Mouse (Mus musculus) limb, embryonic 10.5 days (tissue): Measurements from ENCODE around the gene Slc31a1. TPM values are rescaled to one million over a fixed set of nuclear protein-coding genes. Genes with fewer than 3 reads are reported as not detected.

Source experiments
- DNase-seq: peaks from one replicate; pipeline ENCODE4 v3.0.0-alpha.2; 2017; ENCODE audit warnings: low spot score
- H3K27ac ChIP-seq: fragments of 300-500 bp; sonication (generic); 2 replicates; pipeline ENCODE4 v1.5.1; 2016; ENCODE audit warnings: mild to moderate bottlenecking
- H3K27me3 ChIP-seq: fragments of 300-500 bp; sonication (generic); 2 replicates; pipeline ENCODE4 v1.6.1; 2016; ENCODE audit warnings: low read depth, mild to moderate bottlenecking; ENCODE audit not compliant: poor library complexity, severe bottlenecking
- H3K36me3 ChIP-seq: fragments of 300-500 bp; sonication (generic); 2 replicates; pipeline ENCODE4 v1.6.1; 2016; ENCODE audit warnings: mild to moderate bottlenecking, moderate library complexity
- H3K4me1 ChIP-seq: fragments of 300-500 bp; sonication (generic); 2 replicates; pipeline ENCODE4 v1.6.1; 2016
- H3K4me3 ChIP-seq: fragments of 300-500 bp; sonication (generic); 2 replicates; pipeline ENCODE4 v1.5.1; 2016; ENCODE audit warnings: mild to moderate bottlenecking, moderate library complexity
- H3K9me3 ChIP-seq: fragments of 300-500 bp; sonication (generic); replicated peaks from 2 replicates; pipeline ENCODE4 v1.6.1; 2016; ENCODE audit warnings: mild to moderate bottlenecking
- WGBS: fragments of 180-500 bp; shearing (Covaris S2); methylation state at CpG from one replicate; pipeline ENCODE4 v1.1.7; 2016; 5-methylcytosine and 5-hydroxymethylcytosine counted together
- polyA plus RNA-seq: library from polyadenylated mRNA; unstranded; fragments of >200 nt; fragmentation: Nextera tagmentation; extraction: Ambion mirVana; gene quantifications from 2 replicates; pipeline ENCODE4 v1.2.1, GENCODE M21; 2016

The Slc31a1 gene
- polyA plus RNA-seq, 1 experiment from 2014 or later: 48.7 TPM

GRCm38 (mm10) chr4:62347605-62348328 is 12.8 kb upstream of the Slc31a1 start:
- no peak overlapping the region for H3K27ac ChIP-seq
- H3K9me3 ChIP-seq: no peaks in the 10 kb centered on the region
- H3K4me1 ChIP-seq: no peaks in the 10 kb centered on the region
- no peak overlapping the region for H3K4me3 ChIP-seq
- H3K36me3 ChIP-seq: peaks cover 23% of the 10 kb centered on the region
- 85% methylated on average over 9 of the region's 9 CpGs for WGBS
- H3K27me3 ChIP-seq: no peaks in the 10 kb centered on the region
- DNase-seq: no peak

- no peak for DNase-seq
These were observed 12.2 kb upstream of the Slc31a1 start for GRCm38 (mm10) chr4:62348329-62348705.

GRCm38 (mm10) chr4:62349371-62349770 is 11.2 kb upstream of the Slc31a1 start:
- H3K9me3 ChIP-seq: no peaks in the 10 kb centered on the region
- no peak overlapping the region for H3K4me3 ChIP-seq
- H3K4me1 ChIP-seq: no peaks in the 10 kb centered on the region
- H3K36me3 ChIP-seq: peaks cover 16% of the 10 kb centered on the region
- H3K27ac ChIP-seq: no peak overlapping the region
- DNase-seq: no peak
- no peaks in the 10 kb centered on the region for H3K27me3 ChIP-seq
- 96% methylated on average over 2 of the region's 2 CpGs for WGBS

More at GRCm38 (mm10) chr4:62348329-62348705, 12.2 kb upstream of the Slc31a1 start:
- peaks cover 23% of the 10 kb centered on the region for H3K36me3 ChIP-seq
- H3K27ac ChIP-seq: no peak overlapping the region
- H3K9me3 ChIP-seq: no peaks in the 10 kb centered on the region
- no peak overlapping the region for H3K4me3 ChIP-seq
- no peaks in the 10 kb centered on the region for H3K4me1 ChIP-seq
- H3K27me3 ChIP-seq: no peaks in the 10 kb centered on the region
- WGBS: 75% methylated on average over 2 of the region's 2 CpGs

- H3K4me3 ChIP-seq: no peak overlapping the region
- 89% methylated on average over 1 of the region's 1 CpGs for WGBS
- peaks cover 14% of the 10 kb centered on the region for H3K4me1 ChIP-seq
- H3K27me3 ChIP-seq: no peaks in the 10 kb centered on the region
- no peaks in the 10 kb centered on the region for H3K9me3 ChIP-seq
- no peak for DNase-seq
- no peaks in the 10 kb centered on the region for H3K36me3 ChIP-seq
- H3K27ac ChIP-seq: no peak overlapping the region
These were observed 2.8 kb upstream of the Slc31a1 start for GRCm38 (mm10) chr4:62357631-62358148.

- 51% methylated on average over 7 of the region's 7 CpGs for WGBS
- Histone ChIP-seq H3K36me3 (no peaks in the 10 kb centered on the region), H3K27ac (no peak overlapping the region), H3K4me1 (peaks cover 14% of the 10 kb centered on the region), H3K27me3 (no peaks in the 10 kb centered on the region), H3K9me3 (no peaks in the 10 kb centered on the region), H3K4me3 (peak overlapping the region; percentile 72)
- DNase-seq: no peak
These were observed 1.2 kb upstream of the Slc31a1 start for GRCm38 (mm10) chr4:62359256-62359775.

GRCm38 (mm10) chr4:62360805-62361455 is 403 bp downstream of the Slc31a1 start:
- H3K27ac ChIP-seq: peak overlapping the region; percentile 85
- peaks cover 14% of the 10 kb centered on the region for H3K4me1 ChIP-seq
- no peaks in the 10 kb centered on the region for H3K27me3 ChIP-seq
- no peak for DNase-seq
- no peaks in the 10 kb centered on the region for H3K36me3 ChIP-seq
- WGBS: under 1% methylated on average over 22 of the region's 22 CpGs
- no peaks in the 10 kb centered on the region for H3K9me3 ChIP-seq
- peak overlapping the region; percentile 72 for H3K4me3 ChIP-seq

GRCm38 (mm10) chr4:62361571-62361970 is 1.0 kb downstream of the Slc31a1 start:
- no peak for DNase-seq
- no peaks in the 10 kb centered on the region for H3K9me3 ChIP-seq
- peaks cover 14% of the 10 kb centered on the region for H3K4me1 ChIP-seq
- H3K36me3 ChIP-seq: no peaks in the 10 kb centered on the region
- WGBS: 65% methylated on average over 6 of the region's 6 CpGs
- no peak overlapping the region for H3K27ac ChIP-seq
- peak overlapping the region; percentile 72 for H3K4me3 ChIP-seq
- no peaks in the 10 kb centered on the region for H3K27me3 ChIP-seq

- DNase-seq: no peak
- Histone ChIP-seq H3K36me3 (no peaks in the 10 kb centered on the region), H3K4me3 (peak overlapping the region; percentile 72), H3K4me1 (peaks cover 14% of the 10 kb centered on the region), H3K9me3 (no peaks in the 10 kb centered on the region), H3K27ac (no peak overlapping the region), H3K27me3 (no peaks in the 10 kb centered on the region)
- WGBS: 86% methylated on average over 1 of the region's 1 CpGs
These were observed 1.5 kb downstream of the Slc31a1 start for GRCm38 (mm10) chr4:62361997-62362396.

GRCm38 (mm10) chr4:62362437-62362836 is 1.9 kb downstream of the Slc31a1 start:
- DNase-seq: no peak
- WGBS: 91% methylated on average over 2 of the region's 2 CpGs
- Histone ChIP-seq H3K36me3 (no peaks in the 10 kb centered on the region), H3K27ac (no peak overlapping the region), H3K4me1 (peaks cover 14% of the 10 kb centered on the region), H3K9me3 (no peaks in the 10 kb centered on the region), H3K27me3 (no peaks in the 10 kb centered on the region), H3K4me3 (no peak overlapping the region)

- WGBS: 96% methylated on average over 8 of the region's 8 CpGs
- peaks cover 12% of the 10 kb centered on the region for H3K4me1 ChIP-seq
- H3K27me3 ChIP-seq: no peaks in the 10 kb centered on the region
- H3K4me3 ChIP-seq: no peak overlapping the region
- no peaks in the 10 kb centered on the region for H3K36me3 ChIP-seq
- H3K9me3 ChIP-seq: no peaks in the 10 kb centered on the region
- no peak overlapping the region for H3K27ac ChIP-seq
- DNase-seq: no peak
These were observed 3.8 kb downstream of the Slc31a1 start for GRCm38 (mm10) chr4:62364299-62364698.

GRCm38 (mm10) chr4:62366291-62366690 is 5.8 kb downstream of the Slc31a1 start:
- WGBS: 93% methylated on average over 4 of the region's 4 CpGs
- Histone ChIP-seq H3K36me3 (no peaks in the 10 kb centered on the region), H3K27ac (no peak overlapping the region), H3K9me3 (no peaks in the 10 kb centered on the region), H3K27me3 (no peaks in the 10 kb centered on the region), H3K4me1 (peaks cover 6% of the 10 kb centered on the region; the same call in 1 of the 2 replicates), H3K4me3 (no peak overlapping the region)
- DNase-seq: no peak

GRCm38 (mm10) chr4:62367586-62367985 is 7.1 kb downstream of the Slc31a1 start:
- Histone ChIP-seq H3K9me3 (no peaks in the 10 kb centered on the region), H3K27ac (no peak overlapping the region), H3K4me3 (no peak overlapping the region), H3K27me3 (no peaks in the 10 kb centered on the region), H3K4me1 (no peaks in the 10 kb centered on the region), H3K36me3 (no peaks in the 10 kb centered on the region)
- WGBS: 95% methylated on average over 6 of the region's 6 CpGs
- DNase-seq: no peak

GRCm38 (mm10) chr4:62369091-62369490 is 8.6 kb downstream of the Slc31a1 start:
- WGBS: 87% methylated on average over 3 of the region's 3 CpGs
- no peaks in the 10 kb centered on the region for H3K36me3 ChIP-seq
- DNase-seq: no peak
- 0 out of 2 replicates have a peak, but pooled peaks cover 2% of the 10 kb centered on the region for H3K4me1 ChIP-seq
- H3K4me3 ChIP-seq: no peak overlapping the region
- no peak overlapping the region for H3K27ac ChIP-seq
- no peaks in the 10 kb centered on the region for H3K9me3 ChIP-seq
- no peaks in the 10 kb centered on the region for H3K27me3 ChIP-seq
